Mouse (Mus musculus): ENCODE measurements around the gene St7l. TPM values are rescaled to one million over a fixed set of nuclear protein-coding genes. Genes with fewer than 3 reads are reported as not detected.

The St7l gene
- total RNA-seq, 2 experiments from 2014 or later = 44.5 to 59.5 TPM

- DNase-seq (ENCODE audit: low spot score in 2 of 2) = peak; percentile 31 to 41
Observed at GRCm38 (mm10) chr3:104961066-104962059, 97.6 kb downstream of the St7l start, which contains the start of gene Wnt2b. Gene Wnt2b, minus strand, starts transcription at chr3:104961921.

- no peak for DNase-seq (ENCODE audit: low spot score in 2 of 2)
Observed at GRCm38 (mm10) chr3:104962141-104962611, 98.4 kb downstream of the St7l start.

- no peak for DNase-seq (ENCODE audit: low spot score in 2 of 2)
Observed at GRCm38 (mm10) chr3:104962866-104963265, 99.1 kb downstream of the St7l start.

GRCm38 (mm10) chr3:104963331-104964276 is 99.8 kb downstream of the St7l start:
- DNase-seq (ENCODE audit: low spot score in 2 of 2) = no peak

- DNase-seq (ENCODE audit: low spot score in 2 of 2) = no peak
Observed at GRCm38 (mm10) chr3:104965070-104965855, 101.5 kb downstream of the St7l start.

GRCm38 (mm10) chr3:104965991-104966554 is 102.3 kb downstream of the St7l start:
- DNase-seq (ENCODE audit: low spot score in 2 of 2) = no peak

- peak; percentile 93 to 94 for DNase-seq (ENCODE audit: low spot score in 2 of 2)
Observed at GRCm38 (mm10) chr3:104967548-104968300, 103.9 kb downstream of the St7l start.

Other genes starting within 250 kb of the St7l start
- gene Slc16a1, start 225.3 kb upstream of the St7l start, total RNA-seq (2021) = 100 to 1,000 TPM in 1 of 2 experiments, 10 to 100 TPM in 1; 49.3 to 122 TPM
- 1 to 10 TPM; 2.9 to 4.6 TPM for gene Ppm1j, start 82.9 kb upstream of the St7l start, total RNA-seq (2021)
- gene Fam19a3, start 82.2 kb upstream of the St7l start, total RNA-seq (2021) = 1 to 10 TPM in 1 of 2 experiments, under 1 TPM in 1; 0.60 to 1.2 TPM
- 100 to 1,000 TPM; 105 to 116 TPM for gene Rhoc, start 75.6 kb upstream of the St7l start, total RNA-seq (2021)
- gene Mov10, start 45.4 kb upstream of the St7l start, total RNA-seq (2021) = 10 to 100 TPM in 1 of 2 experiments, 1 to 10 TPM in 1; 9.0 to 15.0 TPM
- gene Capza1, start 500 bp downstream of the St7l start, total RNA-seq (2021) = 10 to 100 TPM; 88.8 to 93.1 TPM
- 10 to 100 TPM; 17.7 to 20.5 TPM for gene Wnt2b, start 97.9 kb downstream of the St7l start, total RNA-seq (2021)
- gene Cttnbp2nl, start 189.1 kb downstream of the St7l start, total RNA-seq (2021) = 10 to 100 TPM; 18.8 to 27.5 TPM
- gene 4930564D02Rik, start 202.8 kb downstream of the St7l start, total RNA-seq (2021) = not detected

Data from adrenal gland, adult 18-20 months (tissue).